In genomic region chr13:63283236-63283635, GRCm38 (mm10) we compare ENCODE assay signal across 18 mouse cellular contexts.
"Had no signal": no experiment of that assay in that cellular context is flagged by ENCODE, and none has a peak within 500 bp of the region (broad histone marks: within the 10 kb centered on the region; RNA-seq: fewer than 3 reads in every experiment).

No protein-coding gene starts in this region.

- H3K4me2 ChIP-seq: liver, embryonic 11.5 days; lung, embryonic 14.5 days; midbrain, embryonic 12.5 days; midbrain, embryonic 15.5 days; neural tube, embryonic 13.5 days; stomach, embryonic 15.5 days had no signal

- DNase-seq: kidney, adult 18-20 months; kidney, postnatal 25 days; layer of hippocampus, adult 9-11 months; liver, postnatal 0 days; lung, embryonic 14.5 days; retina, postnatal 1 day; right cerebral cortex, postnatal 25 days; spleen, adult 18-20 months had no signal

- H3K9ac ChIP-seq: liver, embryonic 14.5 days; liver, postnatal 0 days; lung, embryonic 14.5 days; midbrain, embryonic 12.5 days; midbrain, embryonic 15.5 days; neural tube, embryonic 13.5 days; stomach, embryonic 15.5 days had no signal

- H3K36me3 ChIP-seq: midbrain, embryonic 15.5 days had no signal

- H3K27me3 ChIP-seq: midbrain, embryonic 15.5 days; neural tube, embryonic 13.5 days; stomach, embryonic 15.5 days had no signal

- H3K27ac ChIP-seq: layer of hippocampus, adult 2 months; liver, embryonic 14.5 days; macrophage; midbrain, embryonic 12.5 days; midbrain, embryonic 15.5 days; neural tube, embryonic 13.5 days; stomach, embryonic 15.5 days had no signal

- H3K4me3 ChIP-seq: layer of hippocampus, adult 2 months; midbrain, embryonic 12.5 days; midbrain, embryonic 15.5 days; neural tube, embryonic 13.5 days; stomach, embryonic 15.5 days had no signal

- H3K9me3 ChIP-seq: midbrain, embryonic 12.5 days; midbrain, embryonic 15.5 days; neural tube, embryonic 13.5 days; stomach, embryonic 15.5 days had no signal

- ATAC-seq: intestine, embryonic 16.5 days; liver, postnatal 0 days; lung, postnatal 0 days; midbrain, embryonic 15.5 days had no signal
